Mouse (Mus musculus) c-Kit-negative CD71-positive TER-119-positive erythroid progenitor cells, embryonic 14.5 days (primary cell): ENCODE results near the gene Nodal.

ENCODE experiments used
- DNase-seq: peaks from one replicate; pipeline ENCODE4 v3.0.0-alpha.2; 2013; ENCODE audit warnings: low read depth, low spot score

Gene Nodal

DNA sequence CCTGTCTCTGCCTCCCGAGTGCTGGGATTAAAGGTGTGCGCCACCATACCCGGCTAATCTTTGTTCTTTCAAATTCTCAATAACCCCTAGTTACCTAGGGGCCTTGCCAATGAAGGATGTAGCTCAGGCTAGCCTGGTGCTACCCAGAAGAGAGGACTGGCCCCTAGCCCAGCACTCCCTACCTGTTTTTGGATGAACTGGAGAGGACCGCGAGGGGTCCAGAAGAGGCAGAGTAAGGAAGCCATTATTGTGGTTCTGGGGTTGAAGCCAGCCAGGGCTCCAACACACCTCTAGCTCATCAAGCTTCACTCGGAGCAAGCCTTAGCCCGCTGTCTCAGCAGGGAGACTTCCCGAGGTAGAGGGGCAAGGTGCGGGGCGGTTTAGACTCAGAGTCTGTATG lies at the start of gene Nodal:
Gene Nodal (plus strand): TSS at position 301 of the 400 bp plus-strand sequence.
- no peak for DNase-seq

DNA sequence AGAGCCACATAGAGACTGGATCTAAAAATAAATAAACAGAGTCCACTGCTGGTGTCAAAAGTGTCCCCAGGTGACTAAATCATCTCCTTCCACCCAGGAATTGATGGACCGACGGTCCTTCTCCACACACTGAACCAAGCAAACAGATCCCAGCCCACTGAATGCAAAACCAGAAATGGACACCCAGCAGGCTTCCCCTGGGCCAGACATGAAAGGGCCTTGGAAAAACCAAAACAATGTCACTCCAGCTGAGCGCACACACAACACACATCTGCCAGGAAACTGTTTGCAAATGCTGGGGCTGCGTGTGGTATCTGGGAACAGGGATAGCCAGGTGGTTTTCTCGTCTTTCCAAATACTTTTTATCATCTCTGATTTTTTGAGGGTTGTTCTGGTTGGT lies 48.0 kb upstream of the Nodal start:
- DNase-seq: no peak

DNA sequence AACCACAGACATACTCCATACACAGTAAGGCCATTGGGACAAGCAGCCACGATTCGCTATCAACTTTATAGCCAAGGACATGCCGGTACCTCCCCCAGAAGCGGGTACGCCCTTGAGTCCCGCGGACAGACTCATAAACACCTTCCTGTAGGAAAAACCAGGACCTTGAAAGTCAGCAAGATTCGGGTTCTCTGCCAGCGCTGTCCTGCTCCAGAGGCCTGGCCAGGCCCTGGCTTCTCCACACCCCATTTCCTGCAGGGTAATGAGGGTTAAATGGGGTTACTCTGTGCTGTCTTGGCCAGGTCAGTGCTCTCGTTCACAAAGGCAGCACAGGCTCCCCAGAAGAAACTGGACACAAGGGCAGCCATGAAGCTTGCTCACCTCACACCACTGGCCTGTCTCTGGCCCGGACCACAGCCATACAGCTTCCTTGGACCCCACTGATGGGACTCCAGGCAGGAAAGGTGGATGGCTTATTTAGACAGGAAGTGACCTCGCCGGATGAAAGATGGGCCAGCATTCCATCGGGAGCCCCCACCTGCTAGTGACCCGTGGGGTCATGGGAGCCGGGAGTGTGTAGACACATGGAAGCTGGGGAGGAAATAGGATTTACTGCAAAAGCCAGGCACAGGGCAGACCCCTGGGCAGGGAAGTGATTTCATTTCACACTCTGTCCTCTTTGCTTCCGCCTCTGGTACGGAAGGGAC lies 47.3 kb upstream of the Nodal start:
- no peak for DNase-seq

DNA sequence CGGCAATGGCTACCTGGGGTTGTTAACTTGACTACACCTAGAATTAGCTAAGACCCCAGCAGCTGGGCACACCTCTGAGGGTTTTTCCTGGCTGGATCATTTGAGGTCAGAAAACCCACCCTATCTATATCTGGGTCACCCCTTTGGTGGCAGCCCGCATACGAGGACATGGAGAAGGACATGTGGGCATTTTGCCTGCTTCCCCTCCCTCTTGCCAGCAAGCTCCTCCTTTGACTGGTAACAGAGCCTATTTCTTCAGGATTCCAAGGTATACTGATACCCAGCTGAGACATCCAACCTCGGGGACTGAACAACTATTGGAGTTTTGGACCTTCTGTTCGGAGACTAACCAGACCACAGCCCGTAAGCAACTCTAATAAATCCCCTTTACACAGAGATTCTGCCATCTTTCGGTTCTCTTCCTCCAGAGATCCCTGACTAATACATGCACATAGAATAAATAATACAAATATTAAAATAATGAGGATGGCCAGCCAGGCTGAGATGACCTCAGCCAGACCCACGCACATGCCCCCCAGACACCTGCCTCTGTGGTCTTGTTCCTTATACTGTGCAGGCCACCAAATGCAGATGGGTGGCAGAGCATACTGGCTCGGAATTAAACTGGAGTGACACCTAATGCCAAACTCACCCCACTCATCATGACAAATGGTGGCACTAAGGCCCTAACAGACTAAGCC lies 45.7 kb upstream of the Nodal start:
- no peak for DNase-seq

DNA sequence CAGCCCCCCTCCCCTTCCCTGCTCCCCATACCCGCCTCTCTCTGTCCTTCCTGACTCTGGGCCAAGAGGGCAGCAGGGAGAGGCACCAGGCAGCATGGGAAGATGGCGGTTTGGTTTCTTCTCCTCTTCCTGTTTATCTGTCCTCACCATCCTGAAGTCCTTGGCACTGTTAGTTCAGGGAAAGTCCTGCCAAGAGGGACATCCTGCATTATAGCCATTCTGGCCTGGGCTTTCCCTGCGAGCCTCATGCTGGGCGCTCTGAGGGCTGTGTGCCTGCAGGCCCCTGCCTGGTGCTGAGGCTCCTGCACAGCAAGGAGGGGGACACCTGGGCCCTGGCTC lies 45.2 kb upstream of the Nodal start:
- DNase-seq: no peak

DNA sequence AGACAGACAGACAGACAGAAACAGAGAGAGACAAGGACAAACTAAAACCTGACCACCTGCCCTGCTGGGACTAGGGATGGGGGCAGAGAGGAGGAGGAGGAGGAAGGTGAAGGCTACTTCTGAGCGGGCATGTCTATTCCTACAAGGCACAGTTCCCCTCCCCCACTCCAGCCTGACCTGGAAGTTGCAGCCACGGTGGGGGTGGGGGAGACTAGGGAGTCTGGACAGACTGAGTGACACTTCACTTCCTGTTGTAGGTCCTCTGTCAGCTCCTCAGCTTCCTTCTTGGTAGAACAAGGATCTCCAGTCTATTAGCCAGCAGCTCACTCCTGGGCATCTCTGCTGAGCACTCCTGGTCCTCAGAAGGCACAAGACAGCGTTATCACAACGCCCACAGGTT lies 43.7 kb upstream of the Nodal start:
- DNase-seq: no peak

DNA sequence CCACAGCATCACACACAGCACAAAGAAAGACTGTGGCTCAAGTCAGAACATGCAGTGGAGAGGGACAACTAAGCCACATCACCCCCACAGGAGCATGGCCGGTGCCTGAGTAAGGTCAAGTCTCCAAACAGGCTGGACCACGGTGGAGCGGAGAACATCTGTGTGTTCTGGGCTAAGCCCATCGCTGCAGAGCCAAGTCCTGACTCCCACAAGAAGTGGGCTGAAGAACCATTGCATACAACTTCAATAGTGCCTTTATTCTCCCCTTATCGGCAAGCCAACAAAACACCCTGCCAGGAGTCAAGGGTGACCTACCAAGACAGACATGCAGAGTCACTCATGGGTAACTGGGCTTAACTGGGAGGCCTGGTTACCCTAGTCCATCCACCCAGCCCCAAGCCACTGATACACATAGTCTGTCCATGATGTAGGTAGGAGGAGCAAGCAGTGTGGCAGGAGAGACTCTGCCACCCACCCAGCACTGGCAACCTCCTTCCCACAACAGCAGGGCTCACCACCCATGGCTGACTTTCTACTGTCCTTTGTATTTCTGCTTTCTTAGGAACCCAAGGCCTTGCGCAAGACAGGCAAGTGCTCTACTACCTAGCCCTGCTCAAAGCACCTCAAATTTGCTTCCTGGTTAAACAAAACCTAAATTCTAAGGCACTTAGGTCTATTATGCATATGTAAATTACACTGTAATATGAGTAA lies 42.8 kb upstream of the Nodal start:
- no peak for DNase-seq

DNA sequence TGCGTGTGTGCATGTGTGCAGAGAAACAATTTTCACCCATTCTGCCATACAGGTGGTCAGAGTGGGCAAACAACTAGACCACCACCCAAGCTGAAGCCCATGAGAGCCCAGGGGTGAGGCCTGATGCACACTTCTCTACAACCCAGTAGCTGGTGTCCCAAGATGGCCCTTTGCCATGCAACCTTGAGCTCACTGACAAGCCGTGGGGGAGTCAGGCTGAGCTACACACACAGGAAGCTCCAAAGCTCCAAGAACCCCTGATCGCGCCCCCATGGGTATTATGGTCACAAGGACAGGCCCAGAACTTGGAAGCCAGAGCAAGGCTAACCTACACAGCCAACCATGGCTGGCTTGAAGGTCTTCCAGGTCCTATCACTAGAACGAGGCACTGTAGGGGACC lies 39.7 kb upstream of the Nodal start:
- DNase-seq: no peak

DNA sequence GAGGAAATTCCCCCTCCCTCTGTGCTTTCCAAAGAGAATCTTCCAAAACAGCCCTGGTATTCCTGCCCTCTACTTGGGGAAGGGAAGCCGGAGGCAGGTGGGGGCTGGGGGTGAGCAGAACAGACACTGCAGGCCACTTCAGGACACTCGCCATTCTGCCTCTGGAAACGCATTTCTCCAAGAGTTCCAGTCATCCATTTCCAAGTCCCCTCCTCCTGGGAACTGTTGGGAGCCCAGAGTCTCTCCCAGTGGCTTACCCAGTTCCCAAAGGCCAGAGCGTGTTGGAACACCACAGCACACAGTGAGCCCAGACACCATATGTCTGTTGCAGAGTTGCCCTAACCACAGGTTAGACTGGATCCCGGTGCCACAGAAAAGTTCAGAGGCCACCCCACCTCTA lies 39.1 kb upstream of the Nodal start:
- no peak for DNase-seq

DNA sequence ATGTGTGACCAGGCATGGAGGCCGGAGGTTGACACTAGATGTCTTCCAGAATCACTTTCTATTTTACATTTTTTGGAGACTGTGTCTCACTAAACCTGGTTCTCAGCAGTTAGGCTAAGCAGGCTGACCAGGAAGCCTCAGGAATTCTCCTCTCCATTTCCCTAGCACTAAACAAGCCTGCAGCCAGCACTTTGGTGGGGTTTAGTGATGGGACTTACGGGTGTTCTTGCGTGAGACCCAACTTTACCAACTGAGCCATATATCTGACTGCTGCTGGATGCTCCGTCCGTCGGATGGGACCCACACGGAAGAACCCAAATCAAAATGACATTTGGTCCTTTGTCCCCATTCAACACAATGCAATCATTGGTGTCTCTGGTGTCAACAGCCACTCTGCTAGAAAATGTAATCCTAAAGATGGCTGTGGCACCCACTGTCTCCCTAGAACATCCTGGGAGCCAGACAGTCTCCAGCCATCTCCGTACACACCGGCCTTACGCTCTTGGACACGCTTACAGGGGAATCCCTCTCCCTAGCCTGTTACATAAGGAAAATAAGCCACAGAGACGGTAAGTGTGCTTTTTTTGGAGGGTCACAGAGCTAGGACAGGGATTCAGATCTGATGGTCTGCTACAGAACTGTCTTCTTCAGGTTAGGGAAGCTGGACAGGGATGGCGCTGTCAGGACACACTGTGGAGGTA lies 38.3 kb upstream of the Nodal start:
- no peak for DNase-seq

DNA sequence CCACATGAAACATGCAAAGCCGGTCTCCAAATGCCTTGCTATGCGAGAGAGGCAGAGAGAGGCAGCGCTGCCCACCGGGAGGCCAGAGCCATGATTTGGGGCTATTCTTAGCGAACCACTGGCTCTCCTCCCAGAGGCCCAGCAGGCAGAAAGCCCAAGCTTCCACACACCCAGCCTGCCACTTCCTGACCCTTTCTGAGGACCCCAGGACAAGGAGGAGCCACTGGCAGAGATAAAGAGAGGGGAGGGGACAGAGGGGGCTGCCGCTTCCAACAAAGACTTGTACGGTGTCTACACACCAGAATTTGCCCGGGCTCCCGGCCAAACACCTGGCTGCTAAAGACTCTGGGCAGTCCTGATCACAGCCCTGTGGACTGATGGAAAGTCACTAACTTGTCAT lies 37.6 kb upstream of the Nodal start:
- no peak for DNase-seq

DNA sequence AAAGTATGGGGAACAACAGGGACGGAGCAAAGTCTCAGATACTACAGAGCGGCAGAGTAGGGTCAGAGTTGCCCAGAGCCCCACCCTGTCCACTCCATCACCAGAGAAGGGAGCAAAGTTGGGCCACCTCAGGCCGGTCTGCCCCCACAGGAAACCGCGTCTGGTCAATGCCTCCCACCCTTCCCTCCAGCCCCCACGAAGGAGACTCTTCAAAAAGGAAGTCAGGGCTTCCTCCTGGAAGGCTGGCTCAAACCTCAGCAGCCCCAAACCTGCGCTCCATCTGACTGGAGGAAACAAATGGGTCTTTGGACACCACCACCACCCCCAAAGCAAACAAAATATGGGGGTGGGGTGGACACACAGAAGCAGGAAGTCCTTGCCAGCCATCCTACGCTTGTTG lies 35.9 kb upstream of the Nodal start:
- no peak for DNase-seq

DNA sequence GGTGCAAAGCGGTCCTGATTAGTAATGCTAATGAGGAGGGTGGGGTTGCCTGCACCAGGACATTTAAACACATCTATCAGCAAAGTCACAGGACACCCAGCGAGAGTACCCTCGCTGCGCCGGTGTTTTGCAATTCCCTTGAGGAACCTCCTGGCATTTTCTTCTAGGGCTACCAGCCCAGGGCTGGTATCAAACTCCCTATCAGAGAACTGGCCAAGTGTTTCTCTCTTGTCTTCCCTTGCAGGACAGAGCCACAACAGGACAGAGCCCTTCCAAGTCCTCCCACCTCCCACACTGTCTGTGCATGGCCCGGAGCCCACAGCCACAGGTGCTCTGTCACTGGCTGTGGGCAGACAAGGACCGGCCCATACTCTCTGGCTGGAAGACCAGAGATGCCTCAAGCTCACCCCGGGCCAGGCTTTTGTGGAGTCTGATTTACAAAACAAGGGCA lies 35.5 kb upstream of the Nodal start:
- DNase-seq: no peak

DNA sequence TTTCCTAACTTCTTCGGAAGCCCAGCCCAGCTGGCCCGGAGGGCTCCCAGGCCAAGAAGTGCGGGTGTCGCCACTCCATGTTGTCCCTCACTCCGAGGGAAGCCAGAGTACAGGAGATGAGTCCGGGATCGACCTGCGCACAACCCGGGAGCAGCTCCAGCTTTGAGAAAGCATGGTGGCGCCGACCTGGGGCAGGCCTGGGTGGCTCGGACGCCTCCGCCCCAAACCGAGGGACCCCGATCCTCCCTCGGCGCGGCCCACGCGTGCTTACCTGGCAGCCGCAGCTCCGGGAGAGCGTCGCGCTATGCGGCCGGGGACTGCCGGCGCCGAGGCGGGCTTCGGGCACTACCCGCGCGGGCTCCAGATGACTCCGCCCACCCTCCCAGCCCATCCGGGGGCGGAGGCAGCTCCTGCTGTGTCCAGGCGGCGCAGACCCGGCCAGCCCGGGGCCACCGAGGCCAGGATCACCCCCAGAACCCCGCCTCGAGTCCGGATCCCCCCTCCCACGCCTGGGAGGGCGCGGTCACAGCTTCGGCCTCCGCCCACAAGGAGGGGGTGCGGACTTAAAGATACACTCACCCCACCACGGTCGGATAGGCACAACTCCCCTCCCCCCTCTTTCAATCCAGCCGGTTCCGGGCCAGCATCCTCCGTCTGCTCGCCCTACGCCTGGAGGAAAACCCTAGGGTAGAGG lies 34.6 kb upstream of the Nodal start, which contains the start of gene Pald1:
Gene Pald1 (minus strand): TSS at position 510 of the 694 bp plus-strand sequence.
- DNase-seq: no peak

DNA sequence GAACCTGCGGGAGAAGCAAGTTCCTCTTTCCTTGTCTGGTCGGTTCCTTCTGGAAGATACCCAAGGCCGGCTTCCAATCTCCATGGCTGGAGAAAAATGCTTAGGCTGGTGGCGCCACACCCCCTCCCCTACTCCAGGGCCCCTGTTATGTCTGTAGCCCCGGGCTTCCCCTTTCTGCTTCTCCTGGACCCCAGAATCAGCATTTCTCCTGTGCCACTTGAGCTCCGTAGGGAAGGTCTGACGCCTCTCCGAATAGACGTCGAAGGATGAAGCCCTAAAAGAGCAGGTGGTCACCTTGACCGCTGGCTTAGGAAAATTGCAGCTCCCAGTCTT lies 34.1 kb upstream of the Nodal start:
- no peak for DNase-seq

DNA sequence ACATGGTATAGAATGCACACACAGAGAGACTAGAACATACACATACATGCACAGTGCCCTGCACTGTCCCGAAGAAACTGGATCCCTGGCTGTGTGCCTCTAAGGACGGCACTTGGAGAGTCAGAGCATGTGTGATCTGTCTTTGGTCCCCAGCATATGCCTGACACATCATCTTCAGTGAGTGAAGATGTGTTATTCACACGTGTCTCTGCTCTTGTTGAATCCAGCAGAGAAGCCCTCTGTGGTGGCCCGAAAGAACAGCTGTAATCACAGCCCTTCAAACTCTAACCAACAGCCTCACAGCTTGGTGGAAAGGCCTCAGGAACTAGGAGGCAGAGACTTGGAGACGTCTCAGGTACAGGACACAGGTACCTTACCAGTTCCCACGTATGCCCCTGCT lies 32.6 kb upstream of the Nodal start:
- no peak for DNase-seq

DNA sequence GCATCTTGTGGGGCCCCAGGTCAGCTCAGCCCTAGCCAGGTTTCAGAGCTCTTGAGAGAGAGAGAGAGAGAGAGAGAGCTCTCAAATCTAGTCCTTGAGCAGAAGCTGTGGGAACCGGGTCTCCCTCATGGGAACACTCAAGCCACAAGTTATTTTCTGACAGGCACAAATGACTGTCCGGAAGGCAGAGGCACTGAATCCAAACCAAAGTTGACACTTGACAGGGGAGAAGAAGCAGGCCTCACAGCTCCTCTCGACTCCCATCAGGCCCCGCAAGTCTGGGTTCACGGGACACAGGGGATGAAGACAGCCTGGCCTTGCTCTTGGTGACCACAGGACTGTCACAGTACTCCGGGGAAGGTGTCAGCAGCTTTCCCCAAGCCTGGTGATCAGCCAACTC lies 31.5 kb upstream of the Nodal start:
- DNase-seq: no peak

DNA sequence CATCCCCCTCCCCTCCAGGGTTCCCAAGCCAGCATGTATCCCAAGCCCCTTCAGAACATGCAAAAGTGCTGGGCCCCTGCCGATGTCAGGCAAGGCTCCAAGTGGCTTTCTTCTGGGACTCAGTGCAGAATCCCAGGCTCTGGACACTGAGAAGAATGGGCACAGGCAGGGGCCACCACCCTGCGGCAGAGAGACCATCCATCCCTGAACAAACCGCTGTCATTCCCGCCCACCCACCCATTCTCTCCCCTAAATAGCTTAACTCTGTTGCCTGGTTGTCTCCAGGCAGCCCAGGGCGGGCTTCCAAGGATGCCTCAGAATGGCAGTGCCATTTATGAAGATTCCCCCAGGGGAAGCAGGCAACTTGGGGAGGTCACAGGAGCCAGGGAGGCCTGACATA lies 28.8 kb upstream of the Nodal start:
- no peak for DNase-seq

DNA sequence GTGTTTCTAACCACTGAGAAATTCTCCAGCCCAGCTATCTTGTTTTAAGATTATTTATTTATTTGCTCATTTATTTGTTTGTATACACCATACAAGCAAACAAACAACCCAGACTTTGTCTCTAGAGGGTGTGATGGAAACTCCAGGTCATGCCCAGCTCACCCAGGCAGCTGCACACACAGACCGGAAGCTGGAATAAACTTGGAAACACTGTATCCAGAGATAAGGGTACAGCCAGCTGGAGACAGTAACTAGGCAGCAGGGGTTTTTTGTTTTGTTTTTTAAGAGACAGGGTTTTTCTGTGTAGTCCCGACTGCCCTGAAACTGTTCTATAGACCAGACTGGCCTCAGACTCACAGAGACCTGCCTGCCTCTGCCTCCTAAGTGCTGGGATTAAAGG lies 27.6 kb upstream of the Nodal start:
- no peak for DNase-seq

DNA sequence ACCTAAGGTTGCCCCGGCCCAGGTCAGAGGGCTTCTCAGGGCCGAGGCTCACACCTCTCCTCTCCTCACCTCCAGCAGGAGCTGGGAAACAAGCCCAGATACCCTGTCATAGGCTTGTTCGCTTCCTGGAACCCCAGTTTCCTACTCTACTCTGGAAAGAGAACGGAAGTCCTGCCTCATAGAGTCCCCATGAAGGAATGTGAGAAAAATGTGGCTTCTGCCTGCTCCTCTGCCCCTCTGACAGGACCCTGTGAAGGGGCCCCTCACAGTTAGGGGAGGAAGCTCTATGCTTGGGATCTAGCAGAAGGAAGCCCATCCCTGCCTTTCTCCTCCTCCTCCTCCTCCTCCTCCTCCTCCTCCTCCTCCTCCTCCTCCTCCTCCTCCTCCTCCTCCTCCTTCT lies 25.2 kb upstream of the Nodal start:
- DNase-seq: no peak

DNA sequence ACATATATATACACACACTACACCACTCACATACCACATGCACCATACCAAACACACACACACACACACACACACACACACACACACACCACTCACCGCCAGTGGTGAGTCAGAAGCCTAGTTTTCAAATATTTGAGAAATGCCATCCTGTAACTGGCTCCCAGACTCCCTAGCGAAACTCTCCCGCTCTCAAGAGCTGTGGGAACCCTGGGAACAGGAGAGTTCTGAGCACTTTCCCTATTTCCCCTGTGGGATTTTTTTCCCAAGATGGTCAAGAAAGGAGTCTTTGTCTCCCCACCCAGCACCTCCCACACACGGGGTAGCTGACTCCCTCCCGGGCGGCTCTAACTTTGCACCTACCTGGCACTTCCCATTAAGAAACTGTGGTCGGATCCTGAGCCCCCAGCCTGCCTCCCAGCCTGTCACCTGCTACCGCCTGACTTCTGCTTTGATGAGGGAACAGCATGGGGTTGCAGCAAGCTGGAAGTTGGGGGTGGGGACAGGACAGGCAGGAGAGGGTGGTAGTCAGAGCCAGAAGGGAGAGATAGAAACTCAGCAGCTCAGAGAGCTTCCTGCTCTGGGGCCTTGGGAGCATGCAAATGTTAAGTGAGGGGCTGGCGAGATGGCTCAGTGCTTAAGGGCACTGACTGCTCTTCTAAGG lies 23.2 kb upstream of the Nodal start:
- DNase-seq: no peak
